8 mouse cellular contexts compared by ENCODE assay signal in genomic region chr7:34230116-34230515, GRCm38 (mm10). TPM values are rescaled to one million over a fixed set of nuclear protein-coding genes. Genes with fewer than 3 reads are reported as not detected.
A peak's percentile ranks its signal among the peaks of the same experiment; 100 is the strongest.
DNase-seq lines count a peak whose midpoint lies in the region; ATAC-seq lines count a peak whose summit lies in the region.

Gene Gpi1 (minus strand): TSS chr7:34230336.

- peak; percentile 63 for ATAC-seq in megakaryocyte-erythroid progenitor cell, adult 5-6 weeks (replicated peaks; ENCODE audit: low FRiP score, low TSS enrichment, poor library complexity, severe bottlenecking)

- intact Hi-C loops in gastrocnemius, postnatal 14 days (cut with DNase I; ENCODE audit: low total_unique reads): no loop called here
- intact Hi-C loops in left cerebral cortex, postnatal 14 days (cut with DNase I): no loop called here

- peak; percentile 72 for DNase-seq in adrenal gland, adult 8-10 months
- peak; percentile 94 for DNase-seq in embryo, embryonic 10.5 days (ENCODE audit: low spot score)
- DNase-seq in gastrocnemius, postnatal 14 days: peak; percentile 88
- peak; percentile 93 for DNase-seq in induced T-regulatory cell, adult 2 months (ENCODE audit: low read depth)
- DNase-seq in left cerebral cortex, postnatal 14 days (ENCODE audit: low spot score in 2 of 2): peak; percentile 70 to 84
- peak; percentile 79 for DNase-seq in right cerebral cortex, postnatal 14 days
- peak; percentile 93 for DNase-seq in yolk sac, embryonic 10.5 days (ENCODE audit: low spot score)

RNA-seq across cellular contexts. Expression of gene Gpi1, which starts in this region (rescaled TPM):
- total RNA-seq in adrenal gland, adult 8-10 months (2022): 100 to 1,000 TPM; 226 to 338 (median 277) TPM
- total RNA-seq in gastrocnemius, postnatal 14 days (2021): 1,000 to 10,000 TPM; 1,010 to 1,102 TPM
- 100 to 1,000 TPM; 676 to 689 TPM for total RNA-seq in left cerebral cortex, postnatal 14 days (2021)
- 178 and 238 TPM in 2 replicates for total RNA-seq in megakaryocyte-erythroid progenitor cell, adult 5-6 weeks (2014; fragmentation: Nextera tagmentation)
- total RNA-seq in megakaryocyte-erythroid progenitor cell, adult 5-6 weeks (2017): 139 and 227 TPM in 2 replicates

Comparison
In these comparisons a context has a peak if more than half of its experiments do, and no peak if none do; other contexts are left out.
1. Peak in every context shown above with its lines: DNase-seq and ATAC-seq.